Mouse (Mus musculus) erythroblast, embryonic 14.5 days (primary cell): ENCODE data around the gene Ano4. TPM values are rescaled to one million over a fixed set of nuclear protein-coding genes. Genes with fewer than 3 reads are reported as not detected.

Experiments used
- H3K27me3 ChIP-seq: 2 replicates; pipeline ENCODE4 v1.6.1; 2012; ENCODE audit warnings: inconsistent platforms; ENCODE audit not compliant: control insufficient read depth
- H3K36me3 ChIP-seq: 2 replicates; pipeline ENCODE4 v1.6.1; 2012; ENCODE audit warnings: mild to moderate bottlenecking, inconsistent platforms; ENCODE audit not compliant: control insufficient read depth
- H3K4me1 ChIP-seq: 2 replicates; pipeline ENCODE4 v1.6.1; 2012; ENCODE audit warnings: inconsistent platforms; ENCODE audit not compliant: control insufficient read depth
- H3K4me3 ChIP-seq: replicated peaks from 2 replicates; pipeline ENCODE3; 2012; ENCODE audit warnings: moderate library complexity, mild to moderate bottlenecking, inconsistent platforms
- H3K9me3 ChIP-seq: 2 replicates; pipeline ENCODE4 v1.6.1; 2012; ENCODE audit warnings: low read length, inconsistent platforms, mixed read lengths; ENCODE audit not compliant: control insufficient read depth
- GATA1 ChIP-seq: IDR thresholded peaks from 2 replicates; pipeline ENCODE4 v1.6.1; 2012; ENCODE audit warnings: low read length, inconsistent platforms, mixed read lengths
- TAL1 ChIP-seq: IDR thresholded peaks from 3 replicates; pipeline ENCODE4 v1.6.1; 2012; ENCODE audit warnings: low read length, inconsistent platforms, mixed read lengths
- polyA plus RNA-seq: library from polyadenylated mRNA; stranded (reverse); fragments of >175 nt; gene quantifications from 2 replicates; pipeline ENCODE4 v1.2.3, GENCODE M21; 2012

Ano4 gene
- polyA plus RNA-seq, 1 experiment = not detected

GRCm38 (mm10) chr10:89257457-89258381 is 86.8 kb downstream of the Ano4 start:
- no peak overlapping the region for H3K4me3 ChIP-seq
- H3K27me3 ChIP-seq = peaks cover 19% of the 10 kb centered on the region
- H3K36me3 ChIP-seq = no peaks in the 10 kb centered on the region
- no peaks in the 10 kb centered on the region for H3K4me1 ChIP-seq
- H3K9me3 ChIP-seq = no peaks in the 10 kb centered on the region
- TF ChIP-seq GATA1 = no peak
- no peak for TF ChIP-seq TAL1

- Histone ChIP-seq H3K9me3 (no peaks in the 10 kb centered on the region), H3K27me3 (peaks cover 19% of the 10 kb centered on the region), H3K4me1 (no peaks in the 10 kb centered on the region), H3K4me3 (no peak overlapping the region), H3K36me3 (no peaks in the 10 kb centered on the region)
- TF ChIP-seq GATA1 (no peak), TAL1 (no peak)
Measured at GRCm38 (mm10) chr10:89256762-89257456, 87.7 kb downstream of the Ano4 start.

- Histone ChIP-seq H3K4me3 (no peak overlapping the region), H3K4me1 (no peaks in the 10 kb centered on the region), H3K27me3 (peaks cover 19% of the 10 kb centered on the region), H3K36me3 (no peaks in the 10 kb centered on the region), H3K9me3 (no peaks in the 10 kb centered on the region)
- TF ChIP-seq GATA1 (no peak), TAL1 (no peak)
Measured at GRCm38 (mm10) chr10:89254765-89255164, 89.8 kb downstream of the Ano4 start.

- Histone ChIP-seq H3K4me1 (no peaks in the 10 kb centered on the region), H3K4me3 (no peak overlapping the region), H3K27me3 (peaks cover 19% of the 10 kb centered on the region), H3K9me3 (no peaks in the 10 kb centered on the region), H3K36me3 (no peaks in the 10 kb centered on the region)
- no peak for TF ChIP-seq GATA1
- TF ChIP-seq TAL1 = no peak
Measured at GRCm38 (mm10) chr10:89253799-89254198, 90.8 kb downstream of the Ano4 start.

GRCm38 (mm10) chr10:89252636-89253035 is 91.9 kb downstream of the Ano4 start:
- no peak for TF ChIP-seq GATA1
- TF ChIP-seq TAL1 = no peak
- Histone ChIP-seq H3K4me1 (no peaks in the 10 kb centered on the region), H3K27me3 (peaks cover 14% of the 10 kb centered on the region), H3K36me3 (no peaks in the 10 kb centered on the region), H3K9me3 (no peaks in the 10 kb centered on the region), H3K4me3 (no peak overlapping the region)

GRCm38 (mm10) chr10:89243808-89244207 is 100.8 kb downstream of the Ano4 start:
- no peaks in the 10 kb centered on the region for H3K4me1 ChIP-seq
- no peaks in the 10 kb centered on the region for H3K36me3 ChIP-seq
- no peak for TF ChIP-seq TAL1
- no peaks in the 10 kb centered on the region for H3K9me3 ChIP-seq
- H3K27me3 ChIP-seq = no peaks in the 10 kb centered on the region
- H3K4me3 ChIP-seq = no peak overlapping the region

GRCm38 (mm10) chr10:89224524-89224923 is 120.0 kb downstream of the Ano4 start:
- no peak for TF ChIP-seq GATA1
- no peak for TF ChIP-seq TAL1
- Histone ChIP-seq H3K9me3 (no peaks in the 10 kb centered on the region), H3K4me3 (no peak overlapping the region), H3K36me3 (no peaks in the 10 kb centered on the region), H3K4me1 (no peaks in the 10 kb centered on the region), H3K27me3 (no peaks in the 10 kb centered on the region)

GRCm38 (mm10) chr10:89222284-89222989 is 122.1 kb downstream of the Ano4 start:
- Histone ChIP-seq H3K9me3 (no peaks in the 10 kb centered on the region; the same call in 1 of the 2 replicates), H3K4me1 (no peaks in the 10 kb centered on the region), H3K4me3 (no peak overlapping the region), H3K27me3 (no peaks in the 10 kb centered on the region), H3K36me3 (no peaks in the 10 kb centered on the region)
- no peak for TF ChIP-seq TAL1

- no peaks in the 10 kb centered on the region for H3K36me3 ChIP-seq
- H3K27me3 ChIP-seq = no peaks in the 10 kb centered on the region
- H3K4me1 ChIP-seq = no peaks in the 10 kb centered on the region
- TF ChIP-seq GATA1 (no peak), TAL1 (no peak)
- no peak overlapping the region for H3K4me3 ChIP-seq
- H3K9me3 ChIP-seq = no peaks in the 10 kb centered on the region; the same call in 1 of the 2 replicates
Measured at GRCm38 (mm10) chr10:89216078-89216477, 128.5 kb downstream of the Ano4 start.
